Mouse (Mus musculus) hematopoietic stem cell, adult 5-6 weeks (primary cell): ENCODE results near the gene Cyp27b1. TPM values are rescaled to one million over a fixed set of nuclear protein-coding genes. Genes with fewer than 3 reads are reported as not detected.

ENCODE experiments used
- ATAC-seq, 2 experiments: fragments of 125-278 bp in 1 of 2; replicated peaks in 1 of 2; 2 replicates each; pipeline ENCODE4 v1.8.0; 2016 to 2017; ENCODE audit warnings: inconsistent platforms in 2 of 2, mild to moderate bottlenecking in 2 of 2, moderate number of reproducible peaks in 2 of 2, low read depth in 1 of 2, moderate TSS enrichment in 1 of 2; ENCODE audit not compliant: low FRiP score in 2 of 2, poor library complexity in 2 of 2, severe bottlenecking in 2 of 2, insufficient read depth in 1 of 2, low TSS enrichment in 1 of 2
- total RNA-seq: library from RNA; stranded (forward); fragments of 172-1452, 232-1000 nt; gene quantifications from 2 replicates; pipeline ENCODE4 v1.2.3, GENCODE M21; 2017

Cyp27b1 gene
- total RNA-seq, 1 experiment from 2014 or later: not detected

DNA sequence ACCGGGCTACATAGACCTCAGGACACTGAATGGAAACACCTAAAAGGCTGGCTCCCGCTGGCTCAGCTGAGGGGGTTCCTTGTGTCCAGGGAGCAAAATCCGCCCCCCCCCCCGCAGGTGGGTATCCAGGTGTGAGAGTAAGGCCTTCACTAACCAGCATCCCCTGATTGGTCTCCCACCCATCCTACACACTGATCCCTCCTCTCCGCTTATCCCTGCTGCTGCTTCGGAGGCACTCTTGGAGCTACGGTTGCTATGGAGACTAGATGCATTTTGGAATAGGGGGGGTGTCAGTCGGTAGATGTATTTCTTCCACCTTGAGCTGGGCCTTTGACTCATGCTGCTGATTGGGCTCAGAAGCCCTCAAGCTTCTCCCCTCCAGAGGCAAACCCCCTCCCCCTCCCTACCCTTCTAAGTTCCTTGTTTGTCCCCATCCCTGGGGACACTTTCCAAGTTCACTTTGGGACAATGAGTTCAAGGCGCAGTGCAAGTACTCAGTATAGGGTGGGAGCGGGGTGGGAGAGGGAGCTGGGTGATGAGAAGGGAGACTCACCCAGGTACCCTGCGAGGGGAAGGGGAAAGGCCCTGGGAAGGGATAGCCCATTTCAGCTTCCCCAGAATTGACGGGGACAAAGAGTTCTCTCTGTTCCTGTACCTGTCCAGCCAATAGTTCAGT lies 30.1 kb downstream of the Cyp27b1 start:
- ATAC-seq: no peak

DNA sequence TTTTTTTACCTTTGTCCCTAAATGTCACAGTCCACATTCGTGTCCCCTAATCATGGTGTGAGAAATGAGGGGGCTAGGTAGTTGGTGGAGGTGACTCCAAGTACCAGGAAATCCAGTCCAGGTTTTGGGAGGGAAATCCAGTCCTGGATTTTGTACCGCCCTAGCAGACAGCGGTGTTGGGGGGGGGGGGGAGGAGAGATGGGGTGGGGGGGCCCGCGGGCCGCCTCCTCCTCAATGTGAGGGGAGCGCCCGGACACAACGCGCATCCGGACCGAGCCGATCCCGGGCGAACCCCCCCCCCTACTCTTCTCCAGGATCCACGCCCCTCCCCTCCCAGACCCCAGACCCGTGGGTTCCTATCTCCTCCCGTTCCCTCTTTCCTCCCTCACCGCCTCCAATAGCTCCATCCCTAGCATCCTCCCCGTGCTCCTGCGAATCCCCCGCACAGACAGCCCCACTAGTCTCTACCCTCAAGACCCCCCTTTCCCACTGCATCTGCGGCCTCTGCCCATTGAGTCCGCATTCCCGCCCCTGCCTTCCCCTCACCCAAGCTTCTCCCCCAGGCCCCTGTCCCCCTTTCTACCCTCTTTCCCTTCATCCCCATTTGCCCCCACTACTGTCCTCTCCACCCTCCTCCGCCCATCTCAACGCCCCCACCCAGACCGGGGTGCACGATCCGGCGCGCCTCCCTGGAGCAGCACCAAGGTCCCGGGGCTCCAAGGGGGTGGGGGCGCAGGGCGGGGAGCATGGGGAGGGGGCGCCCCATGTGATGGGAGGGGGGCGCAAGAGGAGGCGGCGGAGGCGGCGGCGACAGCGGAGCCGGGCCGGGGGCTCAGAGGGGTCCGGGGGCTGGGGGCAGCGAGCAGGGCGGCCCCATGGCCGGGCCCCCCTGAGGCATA lies 30.9 kb downstream of the Cyp27b1 start:
- ATAC-seq: no peak

DNA sequence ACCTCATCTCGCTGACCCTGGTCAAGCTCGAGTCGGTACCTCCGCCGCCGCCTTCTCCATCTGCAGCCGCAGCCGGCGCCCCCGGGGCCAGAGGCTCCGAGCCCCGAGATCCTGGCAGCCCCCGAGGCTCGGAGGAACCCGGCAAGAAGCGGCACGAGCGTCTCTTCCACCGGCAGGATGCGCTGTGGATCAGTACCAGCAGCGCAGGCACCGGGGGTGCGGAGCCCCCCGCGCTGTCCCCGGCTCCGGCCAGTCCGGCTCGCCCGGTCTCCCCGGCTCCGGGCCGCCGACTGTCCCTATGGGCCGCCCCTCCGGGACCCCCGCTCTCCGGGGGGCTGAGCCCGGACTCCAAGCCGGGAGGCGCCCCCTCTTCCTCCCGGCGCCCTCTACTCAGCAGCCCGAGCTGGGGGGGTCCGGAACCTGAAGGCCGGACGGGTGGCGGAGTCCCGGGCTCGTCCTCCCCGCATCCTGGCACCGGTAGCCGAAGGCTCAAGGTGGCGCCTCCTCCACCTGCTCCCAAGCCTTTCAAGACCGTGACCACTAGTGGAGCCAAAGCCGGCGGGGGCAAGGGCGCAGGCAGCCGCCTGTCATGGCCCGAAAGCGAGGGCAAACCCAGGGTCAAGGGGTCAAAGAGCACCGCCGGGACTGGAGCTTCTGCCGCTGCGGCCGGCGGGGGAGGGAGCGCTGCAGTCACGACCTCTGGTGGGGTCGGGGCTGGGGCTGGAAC lies 31.8 kb downstream of the Cyp27b1 start:
- no peak for ATAC-seq

DNA sequence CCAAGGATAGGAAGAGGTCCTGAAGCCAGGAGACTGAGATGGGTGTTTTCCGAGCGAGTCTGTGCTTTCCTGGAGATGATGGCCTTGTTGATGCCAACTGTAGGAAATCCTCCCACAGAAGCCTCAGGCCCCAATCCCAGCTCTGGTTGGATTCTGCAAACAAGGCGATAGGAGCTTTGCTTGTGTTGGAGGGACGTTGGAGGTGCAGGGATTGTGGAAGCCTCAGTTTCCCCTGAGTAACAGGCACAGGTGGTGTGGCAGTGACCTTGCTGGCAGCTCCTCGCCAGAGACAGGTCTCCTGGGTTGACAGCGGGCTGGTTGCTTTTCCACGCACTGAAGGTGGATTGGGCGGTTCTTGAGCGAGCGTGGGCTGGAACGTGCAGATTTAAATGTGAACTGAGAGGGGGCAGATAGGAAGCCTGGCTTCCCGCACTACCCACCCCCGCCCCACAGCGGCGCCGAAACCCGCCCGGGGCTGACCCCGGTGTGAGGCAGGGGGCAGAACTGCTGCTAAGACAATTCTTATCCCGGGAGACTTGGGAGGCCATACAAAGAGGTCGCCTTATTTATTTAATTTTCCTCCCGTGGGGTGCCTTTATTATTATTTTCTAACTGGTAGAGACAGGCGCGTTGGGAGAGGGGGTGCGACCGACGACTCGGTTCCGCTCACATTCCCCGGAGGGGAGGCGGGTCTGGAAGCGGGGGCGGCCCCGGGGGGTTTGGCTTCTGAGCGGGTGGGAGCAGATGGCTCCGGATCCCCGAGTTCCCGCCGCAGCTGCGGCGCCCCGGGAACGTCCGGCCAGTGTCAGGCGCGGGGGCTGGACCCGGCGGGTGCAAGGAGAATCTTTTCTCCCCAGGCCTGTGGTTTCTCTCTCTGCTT lies 33.1 kb downstream of the Cyp27b1 start:
- no peak for ATAC-seq

DNA sequence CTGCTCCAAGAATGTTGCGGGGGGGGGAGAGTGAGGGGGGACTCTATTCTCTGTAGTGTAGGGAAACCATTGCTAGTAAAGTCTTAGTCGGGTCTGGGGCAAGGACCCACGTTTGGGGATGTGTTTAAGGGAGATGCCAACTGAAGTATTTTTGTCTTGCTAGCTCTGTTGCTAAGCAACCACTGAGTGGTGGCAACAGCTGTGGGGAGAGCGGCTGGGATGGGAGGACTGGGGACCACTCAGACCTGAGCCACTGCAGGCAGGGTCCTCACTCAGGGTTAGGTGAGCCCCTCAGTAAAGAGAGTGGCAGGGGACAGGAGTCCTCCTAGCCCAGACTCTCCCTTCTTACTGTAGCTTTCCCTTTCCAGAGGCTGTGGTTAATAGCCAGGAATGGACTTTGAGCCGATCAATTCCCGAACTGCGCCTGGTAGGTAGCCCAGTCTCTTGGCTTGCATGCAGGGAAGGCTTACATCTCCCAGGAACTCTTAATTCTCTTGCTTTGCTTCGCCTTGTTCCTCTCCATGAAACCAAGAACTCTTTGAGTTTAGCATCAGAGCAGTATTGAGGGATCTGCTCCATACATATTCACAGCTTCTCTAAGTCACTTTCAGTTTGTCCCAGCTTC lies 34.1 kb downstream of the Cyp27b1 start:
- ATAC-seq: no peak

DNA sequence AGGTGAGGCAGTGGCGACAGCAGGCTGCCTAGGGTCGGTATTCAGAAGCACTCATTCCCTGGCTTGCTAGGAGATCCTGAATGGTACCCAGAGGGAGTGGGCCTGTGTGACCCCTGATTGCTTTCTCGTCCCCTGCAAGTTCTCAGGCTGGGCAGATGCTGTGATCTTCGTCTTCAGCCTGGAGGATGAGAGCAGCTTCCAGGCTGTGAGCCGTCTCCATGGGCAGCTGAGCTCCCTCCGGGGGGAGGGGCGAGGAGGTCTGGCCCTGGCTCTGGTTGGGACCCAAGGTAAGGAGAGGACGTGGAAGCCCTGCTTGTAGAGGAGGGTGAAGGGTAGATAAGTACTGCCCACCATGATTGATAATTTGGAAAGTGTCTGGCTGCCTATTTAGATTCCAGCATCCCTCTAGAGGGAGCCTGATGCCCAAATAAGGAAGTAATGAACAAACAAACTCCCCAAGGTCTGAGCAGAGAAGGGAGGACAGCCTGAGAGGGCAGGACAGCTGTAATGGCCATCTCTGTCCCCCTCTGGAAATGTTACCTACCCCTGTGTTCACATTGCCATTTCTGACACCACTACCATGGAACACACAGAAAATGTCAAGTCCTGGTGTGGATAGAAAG lies 35.4 kb downstream of the Cyp27b1 start:
- no peak for ATAC-seq

DNA sequence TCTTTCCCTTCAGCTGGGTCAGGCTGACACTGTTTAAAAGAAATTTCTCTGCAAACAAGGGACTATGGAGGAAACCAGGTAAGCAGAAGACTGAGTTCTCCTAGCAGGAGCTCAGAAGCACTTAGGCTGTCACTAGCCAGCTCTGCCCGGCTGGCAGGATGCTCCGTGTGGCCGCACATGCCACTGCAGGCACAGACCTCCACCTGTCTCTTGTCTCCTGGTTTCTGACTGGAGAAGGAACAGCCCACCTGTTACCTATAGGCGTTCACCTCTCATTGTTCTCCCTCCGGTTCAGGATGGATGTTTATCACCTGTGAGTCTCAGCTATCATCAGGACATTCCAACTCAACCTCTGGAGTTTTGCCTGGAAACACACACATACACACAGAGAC lies 35.9 kb downstream of the Cyp27b1 start:
- no peak for ATAC-seq

DNA sequence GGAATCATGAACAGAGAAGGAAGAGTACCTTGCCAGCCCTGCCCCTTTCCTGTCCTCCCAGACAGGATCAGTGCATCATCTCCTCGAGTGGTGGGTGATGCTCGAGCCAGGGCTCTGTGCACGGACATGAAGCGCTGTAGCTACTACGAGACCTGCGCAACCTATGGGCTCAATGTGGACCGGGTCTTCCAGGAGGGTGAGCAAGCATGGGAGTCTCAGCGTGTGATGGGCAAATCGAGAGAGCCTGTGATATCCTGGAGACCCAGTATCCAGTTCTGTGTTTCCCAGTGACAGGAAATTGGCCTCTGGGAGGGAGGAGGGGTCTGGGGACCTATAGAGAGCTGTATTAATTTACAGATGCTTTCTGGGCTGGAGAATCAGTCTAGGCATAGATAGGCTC lies 37.0 kb downstream of the Cyp27b1 start:
- no peak for ATAC-seq

DNA sequence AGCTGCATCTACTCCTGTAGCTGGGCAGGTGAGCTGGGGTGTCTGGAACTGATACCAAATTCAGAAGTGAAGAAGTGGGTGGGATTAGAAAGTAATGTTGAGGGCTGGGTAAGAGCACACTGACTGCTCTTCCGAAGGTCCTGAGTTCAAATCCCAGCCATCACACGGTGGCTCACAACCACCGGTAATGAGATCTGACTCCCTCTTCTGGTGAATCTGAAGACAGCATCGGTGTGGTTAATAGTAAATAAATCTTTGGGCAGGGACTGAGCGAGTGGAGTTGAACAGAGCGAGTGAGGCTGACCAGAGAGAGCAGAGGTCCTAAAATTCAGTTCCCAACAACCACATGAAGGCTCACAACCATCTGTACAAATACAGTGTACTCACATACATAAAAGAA lies 37.6 kb downstream of the Cyp27b1 start:
- no peak for ATAC-seq

DNA sequence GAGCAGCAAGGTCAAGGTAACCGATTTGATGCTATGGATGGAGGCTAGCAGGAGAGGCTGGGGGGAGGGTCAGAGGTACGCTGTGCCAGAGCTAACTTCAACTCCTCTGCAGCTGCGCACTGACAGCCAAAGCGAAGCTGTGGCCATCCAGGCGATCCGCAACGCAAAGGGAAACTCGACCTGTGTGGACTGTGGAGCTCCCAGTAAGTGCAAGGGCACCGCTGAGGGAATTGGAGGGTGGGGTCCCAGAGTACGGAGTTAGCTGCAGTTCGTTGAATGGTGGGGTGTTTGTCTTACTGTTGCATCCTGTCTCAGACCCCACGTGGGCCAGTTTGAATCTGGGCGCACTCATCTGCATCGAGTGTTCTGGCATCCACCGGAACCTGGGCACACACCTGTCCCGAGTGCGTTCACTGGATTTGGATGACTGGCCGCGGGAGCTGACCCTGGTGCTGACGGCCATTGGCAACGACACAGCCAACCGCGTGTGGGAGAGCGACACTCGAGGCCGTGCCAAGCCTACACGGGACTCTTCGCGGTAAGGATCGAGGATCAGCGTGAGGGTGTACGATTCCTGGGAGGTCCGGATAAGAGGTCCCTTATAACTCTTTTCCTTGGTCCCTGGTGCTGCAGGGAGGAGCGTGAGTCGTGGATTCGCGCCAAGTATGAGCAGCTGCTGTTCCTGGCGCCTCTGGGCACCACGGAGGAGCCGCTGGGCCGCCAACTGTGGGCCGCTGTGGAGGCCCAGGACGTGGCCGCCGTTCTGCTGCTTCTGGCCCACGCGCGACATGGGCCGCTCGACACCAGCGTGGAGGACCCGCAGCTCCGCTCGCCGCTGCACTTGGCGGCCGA lies 42.7 kb downstream of the Cyp27b1 start:
- ATAC-seq: no peak

DNA sequence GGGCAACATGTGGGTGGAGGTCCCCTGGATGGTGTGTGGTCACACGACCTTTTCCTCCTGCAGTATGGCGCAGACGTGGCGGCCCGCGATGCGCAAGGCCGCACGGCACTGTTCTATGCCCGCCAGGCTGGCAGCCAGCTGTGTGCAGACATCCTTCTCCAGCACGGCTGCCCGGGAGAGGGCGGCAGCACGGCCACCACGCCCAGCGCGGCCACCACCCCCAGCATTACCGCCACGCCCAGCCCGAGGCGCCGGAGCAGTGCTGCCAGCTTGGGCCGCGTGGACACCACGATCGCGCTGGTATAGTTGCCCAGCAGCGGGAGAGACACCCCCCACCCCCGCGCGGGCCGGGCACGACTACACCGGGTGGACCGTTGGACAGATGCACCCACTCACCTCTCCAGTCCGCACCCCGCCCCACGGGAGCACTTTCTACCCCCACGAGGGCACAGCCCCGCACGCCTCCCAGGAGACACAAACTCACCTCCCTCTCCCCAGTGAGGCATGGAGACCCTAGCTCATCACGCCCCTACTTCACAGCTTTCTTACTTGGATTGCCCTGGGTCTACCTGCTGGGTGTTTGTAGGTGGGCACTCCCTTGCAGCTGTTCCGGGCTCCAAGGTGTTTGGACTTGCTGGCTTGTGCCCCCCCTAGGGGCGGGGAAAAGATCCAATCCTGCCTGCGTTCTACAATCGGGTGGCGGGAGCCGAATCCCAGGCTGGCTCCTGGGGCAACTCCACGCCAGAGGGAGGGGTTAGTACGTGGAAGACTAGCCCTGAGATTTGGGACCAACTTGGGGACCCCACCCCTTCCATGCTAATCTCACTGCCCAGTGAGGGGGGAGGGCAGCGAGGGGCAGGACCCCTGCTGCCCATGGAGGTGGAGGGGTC lies 43.7 kb downstream of the Cyp27b1 start:
- ATAC-seq: no peak

DNA sequence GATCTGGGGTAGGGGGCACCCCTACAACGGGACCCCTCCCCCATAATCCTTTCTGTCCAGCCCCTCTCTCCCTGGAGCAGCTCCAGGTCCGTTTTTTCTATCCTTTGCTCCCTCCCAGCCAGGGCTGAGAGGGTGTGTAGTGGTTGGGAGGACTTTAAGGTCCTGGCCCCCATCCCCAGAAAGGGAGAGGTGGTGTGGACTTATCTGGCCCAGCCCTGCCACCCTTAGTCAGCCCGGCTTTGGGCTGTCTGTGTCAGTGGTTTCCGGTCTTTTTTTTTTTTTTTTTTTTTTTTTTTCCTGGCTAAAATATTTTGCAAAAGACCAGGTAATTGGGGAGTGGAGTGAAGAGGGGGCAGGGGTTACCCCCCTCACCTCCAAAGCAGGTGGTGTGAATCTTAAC lies 44.7 kb downstream of the Cyp27b1 start:
- no peak for ATAC-seq

DNA sequence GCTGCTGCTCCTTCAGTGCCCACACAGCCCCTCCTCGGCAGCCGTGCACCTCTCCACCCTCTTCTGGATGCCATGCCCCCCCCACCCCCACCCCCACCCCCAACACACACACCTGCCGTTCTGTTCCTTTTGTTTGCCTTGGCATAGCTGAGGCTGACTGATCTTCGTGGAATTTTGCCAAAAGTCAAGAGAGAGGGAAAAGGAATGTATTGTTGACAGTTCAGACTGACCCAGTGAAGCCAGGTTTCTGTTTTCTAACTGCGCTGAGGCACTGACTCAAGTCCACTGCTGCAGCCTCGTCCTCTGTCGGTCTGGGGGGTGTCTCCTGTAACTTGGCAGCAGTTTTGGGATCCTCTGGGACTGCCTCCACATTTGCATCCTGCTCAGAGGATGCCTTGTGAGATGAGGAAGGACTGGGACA lies 46.3 kb downstream of the Cyp27b1 start:
- no peak for ATAC-seq

DNA sequence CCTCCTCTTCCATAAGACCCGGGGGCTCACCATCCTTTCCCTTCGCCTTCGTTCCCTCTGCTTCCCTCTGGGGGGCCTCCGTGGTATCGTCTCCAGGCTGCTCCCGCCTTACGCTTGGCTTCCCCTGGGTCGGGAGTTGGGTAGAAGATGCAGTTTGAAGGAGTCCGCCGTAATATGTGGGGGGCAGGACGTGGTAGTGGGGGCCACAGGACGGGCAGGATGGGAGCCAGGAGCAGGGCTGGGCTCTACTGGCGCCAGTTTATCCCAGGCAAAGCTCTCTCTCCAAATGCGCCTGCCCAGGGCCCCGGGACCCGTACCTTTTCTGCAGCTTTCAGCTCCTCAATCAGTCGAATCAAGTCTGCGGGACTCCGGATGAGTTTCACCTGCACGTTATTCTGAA lies 50.5 kb downstream of the Cyp27b1 start:
- no peak for ATAC-seq

DNA sequence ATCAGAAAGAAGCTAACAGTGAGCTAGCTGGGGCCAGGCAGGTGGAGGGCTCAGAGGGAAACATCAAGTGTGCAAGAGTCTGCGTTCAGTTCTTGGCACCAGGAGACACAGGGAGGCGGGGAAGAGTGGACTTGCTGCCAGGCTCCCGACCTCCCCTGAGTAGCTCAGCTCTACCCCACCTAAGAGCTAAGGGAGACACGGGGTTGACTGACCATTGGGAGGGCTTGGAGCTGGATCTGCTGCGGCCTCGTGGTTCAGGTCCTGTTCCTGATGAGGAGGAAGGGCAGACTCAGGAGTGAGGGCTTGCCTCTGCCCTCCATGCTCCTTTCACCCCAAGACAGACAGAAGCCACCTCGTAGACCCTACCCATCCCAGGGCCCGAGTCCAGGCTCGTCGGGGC lies 51.1 kb downstream of the Cyp27b1 start:
- ATAC-seq: no peak
